Mouse (Mus musculus): ENCODE measurements around the gene Kcnb1. TPM values are rescaled to one million over a fixed set of nuclear protein-coding genes. Genes with fewer than 3 reads are reported as not detected.

Kcnb1 gene
- total RNA-seq, 2 experiments from 2014 or later: 57.9 to 60.3 TPM

DNA sequence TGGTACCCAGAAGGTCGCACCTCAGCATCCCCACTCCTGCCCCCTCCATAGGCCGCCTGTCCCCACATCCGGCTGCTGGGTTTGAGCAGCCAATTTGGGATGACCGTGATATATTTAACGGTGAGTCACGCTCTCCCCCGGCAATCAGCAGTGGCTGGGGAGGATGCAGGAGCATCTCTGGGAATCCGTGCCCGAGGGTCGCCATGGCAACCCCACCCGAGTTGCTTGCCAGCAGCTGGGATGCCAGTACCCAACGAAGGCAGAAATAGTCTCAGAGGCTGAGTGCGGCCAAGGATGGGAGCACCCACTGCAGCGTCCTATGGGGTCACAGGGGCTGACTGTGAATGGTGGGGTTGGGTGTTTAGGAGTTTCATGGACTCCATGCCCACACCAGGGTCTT lies 53.0 kb downstream of the Kcnb1 start:
- intact Hi-C loops (cut with DNase I): no loop called here
- DNase-seq: no peak

GRCm38 (mm10) chr2:167132041-167132440 lies 57.9 kb downstream of the Kcnb1 start:
- intact Hi-C loops (cut with DNase I): no loop called here
- no peak for DNase-seq

GRCm38 (mm10) chr2:167130050-167130770 lies 59.7 kb downstream of the Kcnb1 start:
- intact Hi-C loops (cut with DNase I): no loop called here
- no peak for DNase-seq

- DNase-seq: peak in 1 of 2 experiments; percentile 36
These were observed 60.4 kb downstream of the Kcnb1 start for GRCm38 (mm10) chr2:167129608-167129955.

DNA sequence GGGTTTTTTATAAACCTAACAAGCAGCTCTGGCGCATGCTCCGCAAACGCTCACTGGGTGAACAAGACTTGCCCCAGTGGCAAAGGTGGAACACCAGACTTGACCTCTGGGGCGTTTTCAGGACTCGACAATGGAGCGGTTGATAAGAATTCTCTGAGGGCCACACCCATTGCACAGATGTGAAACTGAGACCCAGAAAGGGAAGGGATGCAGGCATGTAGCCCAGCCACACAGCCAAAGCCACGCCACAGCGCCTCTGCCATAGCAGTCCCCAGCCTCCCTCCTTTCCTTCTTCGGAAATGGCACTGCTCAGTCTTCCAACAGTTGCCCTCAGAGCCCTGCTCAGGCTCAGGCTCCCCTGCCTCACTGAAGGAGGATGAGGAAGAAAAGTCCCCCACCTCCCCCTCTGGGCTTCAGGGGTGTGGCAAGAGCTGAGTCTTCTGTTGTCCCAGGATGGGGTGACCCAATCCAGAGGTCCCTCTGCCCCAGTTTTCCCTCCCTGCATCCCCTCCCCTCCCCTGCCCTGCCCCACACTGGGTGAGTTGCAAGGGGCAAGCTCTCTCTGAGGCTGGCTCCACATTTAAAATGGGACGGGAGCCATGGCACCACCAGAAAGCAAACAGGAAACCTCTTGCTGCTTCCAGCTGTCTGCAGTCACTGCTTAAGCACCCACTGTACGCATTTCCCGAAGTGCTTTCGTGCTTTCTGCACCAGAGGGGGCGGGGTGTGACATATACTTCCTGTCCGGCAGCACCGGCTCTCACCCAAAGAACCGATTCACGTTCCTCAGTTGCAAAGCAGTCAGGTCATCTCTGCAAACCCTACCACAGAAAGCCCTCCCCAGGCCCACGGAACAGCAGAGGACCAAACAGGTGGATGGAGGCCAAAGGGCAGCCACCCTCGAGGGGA lies 61.0 kb downstream of the Kcnb1 start:
- intact Hi-C loops (cut with DNase I): no loop called here
- peak; percentile 44 to 56 for DNase-seq

More at GRCm38 (mm10) chr2:167129608-167129955, 60.4 kb downstream of the Kcnb1 start:
- intact Hi-C loops (cut with DNase I): no loop called here

DNA sequence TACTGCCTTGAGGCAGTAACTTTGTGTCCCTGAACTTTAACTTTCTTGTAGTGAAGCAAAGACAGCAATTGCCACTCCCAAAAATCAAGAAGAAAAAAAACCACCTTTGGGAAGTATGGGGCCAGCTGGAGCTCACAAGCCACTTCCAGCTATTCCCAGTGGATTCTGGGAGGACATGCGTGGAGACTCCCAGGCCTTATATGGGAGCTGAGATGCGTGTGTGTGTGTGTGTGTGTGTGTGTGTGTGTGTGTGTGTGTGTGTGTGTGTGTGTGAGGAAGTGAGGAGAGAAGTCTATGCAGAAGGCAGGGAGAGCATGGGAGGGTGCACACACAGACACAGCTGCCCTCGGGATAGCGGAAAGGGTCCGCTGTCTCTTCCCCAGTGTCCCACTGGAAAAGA lies 62.6 kb downstream of the Kcnb1 start:
- intact Hi-C loops (cut with DNase I): no loop called here
- DNase-seq: peak; percentile 40 to 43

DNA sequence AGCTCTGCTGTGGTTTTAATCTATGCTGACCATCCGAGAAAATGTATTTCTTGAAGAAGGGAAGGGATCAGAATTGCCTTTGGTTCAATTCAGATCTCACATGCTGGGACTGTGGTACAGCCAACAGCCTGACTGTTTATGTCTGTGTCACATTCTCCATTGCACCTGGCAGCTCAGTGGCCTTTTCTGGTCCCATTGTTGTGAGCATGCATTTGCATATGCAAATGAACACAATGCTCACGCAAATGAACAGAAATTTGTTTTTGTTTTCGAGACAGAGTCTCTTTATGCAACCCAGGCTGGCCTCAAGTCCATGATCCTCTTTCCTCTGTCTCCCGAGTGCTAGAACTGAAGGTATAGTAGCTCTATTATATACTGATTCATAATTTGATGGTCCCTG lies 64.2 kb downstream of the Kcnb1 start:
- intact Hi-C loops (cut with DNase I): no loop called here
- no peak for DNase-seq

DNA sequence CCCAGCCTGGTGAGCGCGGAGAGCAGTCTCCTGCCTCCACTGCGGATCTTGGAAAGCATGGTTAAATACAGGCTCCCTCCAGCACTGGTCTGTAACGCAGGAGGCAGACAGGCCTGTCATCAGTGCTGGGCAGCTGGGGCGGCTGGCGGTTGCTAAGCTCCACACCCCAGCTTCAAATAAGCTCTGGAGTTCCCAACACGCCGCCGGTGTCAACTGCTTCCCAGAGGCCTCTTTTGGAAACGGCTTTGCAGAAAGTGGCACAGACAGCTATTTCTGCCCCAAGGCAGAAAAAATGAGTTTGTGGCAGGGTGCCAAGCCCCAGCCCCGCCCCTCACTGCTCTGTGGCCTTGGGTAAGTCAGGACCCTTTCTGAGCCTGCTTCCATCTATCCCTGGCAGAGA lies 66.0 kb downstream of the Kcnb1 start:
- peak in 1 of 2 experiments; percentile 21 for DNase-seq
- intact Hi-C loops (cut with DNase I): no loop called here

DNA sequence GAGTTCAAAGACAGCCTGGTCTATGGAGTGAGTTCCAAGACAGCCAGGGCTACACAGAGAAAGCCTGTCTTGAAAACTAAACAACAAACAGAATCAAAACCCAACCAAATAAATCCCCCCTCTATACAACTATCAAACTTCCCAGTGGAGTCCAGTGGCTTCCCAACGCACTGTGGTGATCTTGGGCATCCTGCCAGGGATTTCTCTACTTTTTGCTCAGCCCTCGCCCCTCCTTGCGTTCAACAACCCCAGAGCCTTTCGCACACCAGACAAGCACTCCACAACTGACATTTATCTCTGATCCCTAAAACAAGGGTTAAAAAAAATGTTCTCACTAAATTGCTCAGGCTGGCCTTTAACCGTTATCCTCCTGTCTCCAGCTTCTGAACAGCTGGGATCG lies 67.2 kb downstream of the Kcnb1 start:
- no peak for DNase-seq
- intact Hi-C loops (cut with DNase I): no loop called here

DNA sequence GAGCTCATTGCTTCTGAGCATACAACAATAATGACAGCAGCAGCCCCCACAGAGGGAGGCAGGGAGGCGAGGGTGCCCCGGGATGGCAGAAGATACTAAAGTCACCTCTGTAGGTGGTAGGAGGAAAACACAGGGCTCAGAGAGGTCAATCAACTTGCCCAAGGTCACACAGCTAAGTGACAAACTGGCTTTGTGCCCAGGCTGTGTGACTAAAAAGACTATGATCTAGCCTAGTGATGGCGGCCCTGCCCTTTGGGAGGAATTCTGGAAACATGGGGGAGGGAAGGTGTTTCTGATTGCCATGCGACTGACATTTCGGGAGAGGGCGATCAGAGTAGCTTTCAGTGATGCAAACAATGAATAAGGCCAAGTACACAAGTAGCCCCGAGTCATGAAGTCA lies 68.0 kb downstream of the Kcnb1 start:
- intact Hi-C loops (cut with DNase I): no loop called here
- no peak for DNase-seq

DNA sequence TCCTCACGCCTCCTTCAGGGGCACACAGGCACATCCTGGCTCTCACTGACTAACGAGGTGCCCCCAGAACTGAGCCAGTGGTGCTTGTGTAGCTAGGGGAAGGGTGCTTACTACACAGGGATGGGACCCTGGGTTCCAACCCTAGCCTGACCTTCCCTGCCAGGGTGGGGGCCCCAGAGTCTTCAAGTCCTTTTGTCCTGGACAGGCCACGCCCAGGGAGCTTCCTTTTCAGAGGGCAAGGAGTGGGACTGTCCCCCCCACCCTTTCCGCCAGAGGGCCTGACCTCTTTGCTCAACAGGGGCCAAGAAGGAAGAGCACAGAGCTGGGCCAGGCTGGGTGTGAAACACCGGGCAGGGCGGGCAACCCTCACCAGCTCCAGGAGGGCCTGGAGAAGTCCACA lies 68.7 kb downstream of the Kcnb1 start:
- intact Hi-C loops (cut with DNase I): no loop called here
- peak; percentile 56 to 57 for DNase-seq

DNA sequence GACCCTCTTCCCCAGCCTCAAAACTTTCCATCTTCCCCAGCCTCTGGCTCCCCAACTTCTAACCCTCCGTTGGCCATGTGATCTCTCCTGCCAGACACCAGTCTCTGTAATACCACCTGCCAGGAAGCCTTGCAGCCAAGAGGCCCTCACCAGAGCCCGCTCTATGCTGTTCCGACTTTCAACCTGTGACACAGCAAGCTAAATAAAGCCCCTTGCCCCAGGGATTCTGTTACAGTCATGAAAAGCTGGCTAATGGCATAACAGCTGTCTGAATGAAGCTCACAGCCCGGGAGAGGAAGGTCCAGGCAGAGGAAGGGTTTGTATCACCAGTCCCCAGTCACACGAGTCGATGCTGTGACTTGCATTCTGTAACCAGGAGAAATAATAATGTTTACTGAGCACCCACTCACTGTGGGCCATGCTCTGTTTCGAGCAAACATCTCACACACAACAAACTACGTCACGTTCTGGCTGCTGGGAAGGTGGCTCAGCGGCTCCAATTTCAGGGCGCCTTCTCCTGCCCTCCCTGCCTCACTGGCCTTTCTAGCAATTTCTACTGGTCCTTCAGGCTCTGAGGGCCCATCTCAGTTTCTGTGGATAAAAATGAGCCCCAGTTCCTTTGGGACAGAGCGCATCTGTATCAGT lies 69.6 kb downstream of the Kcnb1 start:
- DNase-seq: no peak
- intact Hi-C loops (cut with DNase I): no loop called here

GRCm38 (mm10) chr2:167118046-167118445 lies 71.9 kb downstream of the Kcnb1 start:
- DNase-seq: peak; percentile 35 to 47

DNA sequence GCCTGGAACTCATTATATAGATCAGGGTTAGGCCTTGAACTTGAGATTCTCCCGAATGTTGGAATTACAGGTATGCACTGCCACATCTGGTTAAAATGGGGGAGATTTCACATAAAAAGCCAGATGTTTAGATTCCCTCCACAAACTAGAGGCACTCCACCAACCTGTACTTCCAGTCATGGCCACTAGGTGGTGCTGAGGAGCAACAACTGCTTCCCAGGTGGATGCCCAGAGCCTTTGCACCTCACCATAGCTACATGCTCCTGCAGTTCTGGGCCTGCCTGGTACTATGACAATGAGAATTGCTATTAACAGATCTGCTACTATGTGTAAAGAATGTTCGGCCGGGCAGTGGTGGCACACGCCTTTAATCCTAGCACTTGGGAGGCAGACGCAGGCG lies 77.2 kb downstream of the Kcnb1 start:
- intact Hi-C loops (cut with DNase I): loop anchor here (1.0 to 2.0 kb wide), 3 partner anchors 40 to 107 kb away; no protein-coding TSS in a partner anchor

More at GRCm38 (mm10) chr2:167118046-167118445, 71.9 kb downstream of the Kcnb1 start:
- intact Hi-C loops (cut with DNase I): no loop called here

DNA sequence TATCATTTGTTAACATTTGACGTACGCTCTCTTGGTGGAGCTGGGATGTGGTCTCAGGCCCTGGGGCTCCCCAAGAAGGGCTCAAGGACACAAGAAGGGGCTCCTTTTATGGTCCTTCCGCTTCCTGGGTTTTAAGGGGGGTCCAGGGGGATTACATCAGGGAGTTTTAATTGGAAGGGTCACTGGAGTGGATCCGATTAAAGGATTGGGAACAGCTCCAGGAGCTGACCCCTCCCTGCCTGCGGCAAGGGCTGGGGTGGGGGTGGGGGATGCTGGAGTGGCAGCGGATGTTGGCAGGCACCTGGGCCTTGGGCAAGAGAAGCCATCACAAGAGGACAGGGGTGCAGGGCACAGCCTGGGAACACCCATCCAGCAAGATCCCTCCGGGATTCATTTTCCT lies 77.7 kb downstream of the Kcnb1 start:
- no peak for DNase-seq
- intact Hi-C loops (cut with DNase I): loop anchor here (1.0 to 2.0 kb wide), 3 partner anchors 39 to 107 kb away; no protein-coding TSS in a partner anchor

More for the DNA sequence above, 77.2 kb downstream of the Kcnb1 start:
- DNase-seq: peak; percentile 86 to 93

DNA sequence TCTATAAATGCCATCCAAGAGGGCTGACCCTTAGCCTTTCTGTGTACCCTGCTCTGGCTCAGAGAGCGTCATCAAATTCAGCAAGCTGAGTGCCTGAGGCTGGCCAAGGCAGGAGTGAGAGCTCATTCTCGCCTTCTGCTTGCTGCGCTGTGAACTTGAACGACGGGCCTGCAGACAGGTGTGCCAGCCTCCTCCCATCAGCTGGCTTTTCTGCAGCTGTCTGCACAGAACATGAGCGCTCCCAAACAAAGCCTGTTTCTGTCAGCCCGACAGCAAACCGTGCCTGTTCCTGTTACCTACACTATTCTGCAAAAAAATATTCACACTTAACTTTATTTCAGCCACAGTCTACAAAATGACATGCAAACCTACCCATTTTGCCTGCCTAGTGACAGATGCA lies 80.4 kb downstream of the Kcnb1 start:
- DNase-seq: no peak
- intact Hi-C loops (cut with DNase I): no loop called here

- intact Hi-C loops (cut with DNase I): no loop called here
These were observed 86.4 kb downstream of the Kcnb1 start for GRCm38 (mm10) chr2:167103546-167103945.

GRCm38 (mm10) chr2:167101743-167102441 lies 88.1 kb downstream of the Kcnb1 start:
- intact Hi-C loops (cut with DNase I): no loop called here
- DNase-seq: peak; percentile 36 to 48

More at GRCm38 (mm10) chr2:167103546-167103945, 86.4 kb downstream of the Kcnb1 start:
- DNase-seq: peak in 1 of 2 experiments; percentile 38

DNA sequence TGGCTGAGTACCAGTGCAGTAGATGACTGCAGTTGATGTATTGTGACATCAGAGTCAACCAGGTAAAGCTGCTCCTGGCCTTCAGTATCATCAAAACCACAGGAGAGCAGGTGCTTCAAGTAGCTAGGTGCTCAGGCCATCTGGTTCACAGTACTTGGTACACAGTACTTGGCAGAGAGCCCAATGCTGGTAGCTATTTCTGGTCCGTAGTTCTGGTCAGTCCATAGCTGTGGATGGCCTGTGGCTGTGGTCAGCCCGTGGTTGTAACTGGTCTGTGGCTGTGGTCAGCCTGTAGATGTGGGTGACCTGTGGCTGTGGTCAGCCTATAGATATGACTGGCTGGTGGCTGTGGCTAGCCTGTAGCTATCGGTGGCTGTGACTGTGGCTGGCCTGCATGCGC lies 95.3 kb downstream of the Kcnb1 start:
- no peak for DNase-seq
- intact Hi-C loops (cut with DNase I): no loop called here

DNA sequence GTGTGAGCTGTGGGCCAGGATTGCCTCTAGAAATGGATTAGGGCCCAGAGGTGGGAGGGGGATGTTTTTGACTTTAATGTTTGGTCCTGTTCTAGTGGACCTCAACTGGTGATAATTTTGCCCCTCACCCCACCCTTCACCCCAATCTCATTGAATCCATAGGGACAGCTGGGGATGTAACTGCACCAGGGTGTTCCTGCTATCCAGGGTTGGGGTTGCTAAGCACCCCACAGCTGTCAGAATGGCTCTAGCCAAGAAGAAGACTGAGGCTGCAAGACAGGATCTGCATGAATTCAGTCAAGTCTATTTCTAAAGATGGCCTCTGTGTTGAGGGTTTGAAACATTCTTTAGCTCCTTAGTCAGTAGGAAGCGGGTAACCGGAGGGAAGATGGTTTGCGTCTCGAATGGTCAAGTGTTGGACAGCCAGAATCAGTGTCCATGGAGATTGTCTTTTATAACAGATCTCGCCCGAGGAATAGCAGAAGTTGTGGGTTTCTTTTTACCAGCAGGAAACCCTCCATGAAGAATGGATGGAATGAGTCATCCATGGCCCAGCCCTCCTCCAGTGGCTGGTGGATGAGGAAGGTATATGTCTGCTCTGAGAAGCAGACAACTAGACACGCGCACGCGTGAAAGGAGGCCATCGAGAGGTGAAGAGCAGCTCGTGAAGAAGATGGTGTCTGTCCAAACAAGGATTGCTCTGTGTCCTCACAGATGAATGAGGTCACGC lies 96.6 kb downstream of the Kcnb1 start:
- no peak for DNase-seq

More for the DNA sequence above, 96.6 kb downstream of the Kcnb1 start:
- intact Hi-C loops (cut with DNase I): no loop called here
